Mouse (Mus musculus) heart, embryonic 14.5 days (tissue): ENCODE data around the gene Reck. TPM values are rescaled to one million over a fixed set of nuclear protein-coding genes. Genes with fewer than 3 reads are reported as not detected.
A peak's percentile ranks its signal among the peaks of the same experiment; 100 is the strongest.

ENCODE experiments used
- ATAC-seq: fragments of 200-750 bp; cut with Nextera tagmentation; 2 replicates; pipeline ENCODE4 v1.8.0; 2017; ENCODE audit warnings: low read depth, moderate TSS enrichment; ENCODE audit not compliant: insufficient number of reproducible peaks, insufficient read depth, low FRiP score
- H3K27ac ChIP-seq, 2 experiments: fragments of 200-500 bp in 1 of 2; fragments of 300-500 bp in 1 of 2; sonication (generic) in 1 of 2; replicated peaks in 1 of 2; 2 replicates each; pipeline ENCODE4 v1.5.1; 2012 to 2014; ENCODE audit warnings: low read depth in 2 of 2, low read length in 2 of 2, control low read depth in 1 of 2, mild to moderate bottlenecking in 1 of 2, mixed read lengths in 1 of 2; ENCODE audit not compliant: control insufficient read depth in 1 of 2, insufficient read depth in 1 of 2
- H3K27me3 ChIP-seq: fragments of 300-500 bp; sonication (generic); 2 replicates; pipeline ENCODE4 v1.6.1; 2014; ENCODE audit warnings: mild to moderate bottlenecking, low read length, control low read depth; ENCODE audit not compliant: control insufficient read depth, insufficient read depth
- H3K36me3 ChIP-seq: fragments of 300-500 bp; sonication (generic); 2 replicates; pipeline ENCODE4 v1.6.1; 2014; ENCODE audit warnings: mild to moderate bottlenecking, control low read depth, low read length, mixed read lengths; ENCODE audit not compliant: control insufficient read depth, insufficient read depth
- H3K4me1 ChIP-seq, 2 experiments: fragments of 200-500 bp in 1 of 2; fragments of 300-500 bp in 1 of 2; sonication (generic) in 1 of 2; 2 replicates each; pipeline ENCODE4 v1.6.1; 2012 to 2014; ENCODE audit warnings: low read length in 2 of 2, control low read depth in 1 of 2, mixed read lengths in 1 of 2; ENCODE audit not compliant: control insufficient read depth in 2 of 2, insufficient read depth in 2 of 2
- H3K4me2 ChIP-seq: fragments of 300-500 bp; sonication (generic); 2 replicates; pipeline ENCODE4 v1.6.1; 2014; ENCODE audit warnings: mild to moderate bottlenecking, low read length
- H3K4me3 ChIP-seq, 2 experiments: fragments of 200-500 bp in 1 of 2; fragments of 300-500 bp in 1 of 2; sonication (generic) in 1 of 2; 2 replicates each; pipeline ENCODE4 v1.5.1; 2012 to 2014; ENCODE audit warnings: low read length in 2 of 2, mild to moderate bottlenecking in 2 of 2, control low read depth in 1 of 2, low read depth in 1 of 2, moderate library complexity in 1 of 2; ENCODE audit not compliant: control insufficient read depth in 1 of 2, insufficient read depth in 1 of 2
- H3K9ac ChIP-seq: fragments of 300-500 bp; sonication (generic); 2 replicates; pipeline ENCODE4 v1.6.1; 2014; ENCODE audit warnings: mild to moderate bottlenecking, low read length
- H3K9me3 ChIP-seq: fragments of 300-500 bp; sonication (generic); 2 replicates; pipeline ENCODE4 v1.6.1; 2016; ENCODE audit warnings: low read length, control low read depth; ENCODE audit not compliant: control insufficient read depth
- WGBS: fragments of 180-500 bp; shearing (Covaris S2); extraction: QIAGEN DNeasy Blood & Tissue Kit; methylation state at CpG from one replicate; pipeline ENCODE4 v1.1.7; 2014; 5-methylcytosine and 5-hydroxymethylcytosine counted together
- polyA plus RNA-seq: library from polyadenylated mRNA; unstranded; fragments of >200 nt; fragmentation: Nextera tagmentation; extraction: Ambion mirVana; gene quantifications from 2 replicates; pipeline ENCODE4 v1.2.1, GENCODE M21; 2014

The Reck gene
- polyA plus RNA-seq, 1 experiment from 2014 or later = 11.6 TPM

- Histone ChIP-seq H3K9ac (no peak within 1 kb of the TSS), H3K4me1 (no peaks in the 10 kb centered on the region; a peak in 1 of 4 replicates), H3K4me3 (no peak within 1 kb of the TSS), H3K36me3 (no peaks in the 10 kb centered on the region), H3K27ac (no peak within 1 kb of the TSS), H3K4me2 (no peak within 1 kb of the TSS), H3K27me3 (no peaks in the 10 kb centered on the region), H3K9me3 (no peaks in the 10 kb centered on the region)
- ATAC-seq = no peak
- 75% methylated on average over 6 of the region's 6 CpGs for WGBS
Measured at GRCm38 (mm10) chr4:43851265-43851664, 24.1 kb upstream of the Reck start, which contains the start of gene Olfr155. Gene Olfr155, plus strand, starts transcription at chr4:43851565.

- H3K36me3 ChIP-seq = no peaks in the 10 kb centered on the region
- no peak for ATAC-seq
Measured at GRCm38 (mm10) chr4:43854101-43854500, 21.2 kb upstream of the Reck start.

GRCm38 (mm10) chr4:43859886-43860285 is 15.4 kb upstream of the Reck start:
- ATAC-seq = no peak
- 75% methylated on average over 10 of the region's 10 CpGs for WGBS
- no peaks in the 10 kb centered on the region for H3K4me1 ChIP-seq
- H3K36me3 ChIP-seq = no peaks in the 10 kb centered on the region
- no peaks in the 10 kb centered on the region for H3K27me3 ChIP-seq
- H3K4me3 ChIP-seq = no peak overlapping the region
- H3K4me2 ChIP-seq = no peak overlapping the region
- H3K9me3 ChIP-seq = no peaks in the 10 kb centered on the region
- no peak overlapping the region for H3K27ac ChIP-seq
- H3K9ac ChIP-seq = no peak overlapping the region

More at GRCm38 (mm10) chr4:43854101-43854500, 21.2 kb upstream of the Reck start:
- Histone ChIP-seq H3K27me3 (no peaks in the 10 kb centered on the region), H3K4me3 (no peak overlapping the region), H3K9ac (no peak overlapping the region), H3K27ac (no peak overlapping the region), H3K4me1 (no peaks in the 10 kb centered on the region; a peak in 1 of 4 replicates), H3K9me3 (no peaks in the 10 kb centered on the region), H3K4me2 (no peak overlapping the region)
- 60% methylated on average over 8 of the region's 8 CpGs for WGBS

GRCm38 (mm10) chr4:43860744-43861519 is 14.4 kb upstream of the Reck start:
- Histone ChIP-seq H3K4me3 (no peak overlapping the region), H3K36me3 (no peaks in the 10 kb centered on the region), H3K9ac (no peak overlapping the region), H3K9me3 (no peaks in the 10 kb centered on the region), H3K27me3 (no peaks in the 10 kb centered on the region), H3K4me2 (peak overlapping the region; percentile 35), H3K27ac (no peak overlapping the region), H3K4me1 (no peaks in the 10 kb centered on the region)
- no peak for ATAC-seq
- WGBS = 10% methylated on average over 14 of the region's 14 CpGs

- Histone ChIP-seq H3K36me3 (no peaks in the 10 kb centered on the region), H3K4me1 (no peaks in the 10 kb centered on the region), H3K4me3 (no peak overlapping the region), H3K9ac (no peak overlapping the region), H3K4me2 (no peak overlapping the region), H3K9me3 (no peaks in the 10 kb centered on the region), H3K27ac (no peak overlapping the region), H3K27me3 (no peaks in the 10 kb centered on the region)
- no peak for ATAC-seq
- WGBS = 64% methylated on average over 4 of the region's 4 CpGs
Measured at GRCm38 (mm10) chr4:43863298-43863697, 12.0 kb upstream of the Reck start.

- Histone ChIP-seq H3K4me1 (no peaks in the 10 kb centered on the region), H3K9me3 (no peaks in the 10 kb centered on the region), H3K9ac (no peak overlapping the region), H3K4me2 (no peak overlapping the region), H3K27me3 (no peaks in the 10 kb centered on the region), H3K4me3 (no peak overlapping the region), H3K27ac (no peak overlapping the region), H3K36me3 (no peaks in the 10 kb centered on the region)
- WGBS = 85% methylated on average over 10 of the region's 10 CpGs
- ATAC-seq = no peak
Measured at GRCm38 (mm10) chr4:43869821-43870220, 5.5 kb upstream of the Reck start.

- no peak overlapping the region for H3K27ac ChIP-seq
- H3K4me1 ChIP-seq = peaks cover 5 to 23% of the 10 kb centered on the region in 2 experiments
- no peaks in the 10 kb centered on the region for H3K36me3 ChIP-seq
- WGBS = 53% methylated on average over 7 of the region's 7 CpGs
- ATAC-seq = no peak
- no peaks in the 10 kb centered on the region for H3K9me3 ChIP-seq
- peak overlapping the region in 1 of 2 experiments; percentile 88; a peak in 1 of 4 replicates for H3K4me3 ChIP-seq
- H3K9ac ChIP-seq = peak overlapping the region; percentile 84
- peak overlapping the region; percentile 93 for H3K4me2 ChIP-seq
- no peaks in the 10 kb centered on the region for H3K27me3 ChIP-seq
Measured at GRCm38 (mm10) chr4:43874501-43874900, 829 bp upstream of the Reck start.
